7 mouse cellular contexts compared by ENCODE assay signal in the genomic region with DNA sequence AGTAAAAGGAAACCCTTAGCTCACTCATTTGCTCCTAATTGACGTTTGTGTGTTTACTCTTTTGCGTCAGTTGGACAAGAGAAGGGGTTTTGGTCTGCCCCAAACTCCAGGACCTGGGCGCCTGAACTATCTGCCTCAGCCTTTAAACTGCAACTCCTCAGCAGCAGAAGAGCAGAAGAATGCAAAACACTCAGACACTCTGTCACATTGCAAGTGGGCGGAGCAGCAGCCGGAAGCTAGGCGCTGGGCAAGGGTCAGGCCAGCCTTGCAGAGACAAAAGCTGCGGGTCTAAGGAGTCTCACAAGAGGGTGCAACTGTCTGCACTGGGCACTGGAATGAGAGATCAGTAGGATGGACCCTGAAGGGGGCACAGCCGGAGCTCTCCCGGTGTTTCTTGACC. TPM values are rescaled to one million over a fixed set of nuclear protein-coding genes. Genes with fewer than 3 reads are reported as not detected.
DNase-seq lines count a peak whose midpoint lies in the region; ATAC-seq and TF ChIP-seq lines count a peak whose summit lies in the region.

No protein-coding gene starts in this region.

- peak; percentile 61; the same call in 1 of the 2 replicates for TF ChIP-seq POLR2A in small intestine, adult 2 months (IDR thresholded peaks at IDR 0.05; ENCODE audit: low read depth, low read length)

- no peaks in the 10 kb centered on the region for H3K36me3 ChIP-seq in hindbrain, embryonic 13.5 days
- no peaks in the 10 kb centered on the region for H3K36me3 ChIP-seq in liver, embryonic 11.5 days (ENCODE audit: control insufficient read depth, insufficient read depth, low read length)
- no peaks in the 10 kb centered on the region for H3K36me3 ChIP-seq in small intestine, adult 2 months (ENCODE audit: control insufficient read depth, insufficient read depth, low read length)

- ATAC-seq in hindbrain, embryonic 13.5 days (ENCODE audit: low FRiP score): no peak
- no peak for ATAC-seq in liver, embryonic 11.5 days (replicated peaks; ENCODE audit: low FRiP score)

- no peaks in the 10 kb centered on the region for H3K9me3 ChIP-seq in hindbrain, embryonic 13.5 days
- no peaks in the 10 kb centered on the region for H3K9me3 ChIP-seq in liver, embryonic 11.5 days (ENCODE audit: control insufficient read depth, low read length)

- 0 out of 2 replicates have a peak overlapping the region, but pooled peaks have one; percentile 2 for H3K4me2 ChIP-seq in hindbrain, embryonic 13.5 days
- peak overlapping the region; percentile 96 for H3K4me2 ChIP-seq in liver, embryonic 11.5 days

- no peak for TF ChIP-seq CTCF in small intestine, adult 2 months (IDR thresholded peaks at IDR 0.05; ENCODE audit: extremely low read depth, insufficient read length, insufficient replicate concordance, low read depth, low read length)

- DNase-seq in A20 (ENCODE audit: low read depth, low spot score): peak; percentile 87
- DNase-seq in B cell, adult 2 months: peak; percentile 26 to 37
- no peak for DNase-seq in liver, embryonic 11.5 days (ENCODE audit: low spot score)
- no peak for DNase-seq in left cerebral cortex, adult 18-20 months (ENCODE audit: low spot score in 2 of 2)
- no peak for DNase-seq in layer of hippocampus, adult 9-10 months (ENCODE audit: low spot score)

- peaks cover 34% of the 10 kb centered on the region for H3K27me3 ChIP-seq in hindbrain, embryonic 13.5 days
- peaks cover 9% of the 10 kb centered on the region; the same call in 1 of the 2 replicates for H3K27me3 ChIP-seq in liver, embryonic 11.5 days (replicated peaks; ENCODE audit: control insufficient read depth, insufficient read depth, low read length)
- no peaks in the 10 kb centered on the region for H3K27me3 ChIP-seq in small intestine, adult 2 months (ENCODE audit: control insufficient read depth, insufficient read depth, low read length)

- H3K4me1 ChIP-seq in hindbrain, embryonic 13.5 days (replicated peaks): peaks cover 26% of the 10 kb centered on the region
- peaks cover 7% of the 10 kb centered on the region; the same call in 1 of the 2 replicates for H3K4me1 ChIP-seq in liver, embryonic 11.5 days (replicated peaks; ENCODE audit: control insufficient read depth, insufficient read depth, low read length)
- peaks cover 2% of the 10 kb centered on the region for H3K4me1 ChIP-seq in small intestine, adult 2 months (ENCODE audit: control insufficient read depth, insufficient read depth, insufficient read length, low read length)

- H3K27ac ChIP-seq in hindbrain, embryonic 13.5 days: no peak overlapping the region
- no peak overlapping the region for H3K27ac ChIP-seq in liver, embryonic 11.5 days (ENCODE audit: low read depth, low read length)
- peak overlapping the region; percentile 96 for H3K27ac ChIP-seq in small intestine, adult 2 months (ENCODE audit: insufficient read depth, low read depth, low read length)

- WGBS in hindbrain, embryonic 13.5 days: 14% methylated on average over 9 of the region's 9 CpGs
- 10% methylated on average over 9 of the region's 9 CpGs for WGBS in liver, embryonic 11.5 days
- WGBS in small intestine, adult 2 months: 6% methylated on average over 9 of the region's 9 CpGs

- no peak overlapping the region for H3K9ac ChIP-seq in hindbrain, embryonic 13.5 days
- H3K9ac ChIP-seq in liver, embryonic 11.5 days (ENCODE audit: low read depth, low read length): peak overlapping the region; percentile 17; the same call in 1 of the 2 replicates

- H3K4me3 ChIP-seq in hindbrain, embryonic 13.5 days: no peak overlapping the region
- peak overlapping the region; percentile 17; the same call in 1 of the 2 replicates for H3K4me3 ChIP-seq in liver, embryonic 11.5 days (ENCODE audit: low read depth, low read length)
- peak overlapping the region; percentile 48 for H3K4me3 ChIP-seq in small intestine, adult 2 months (ENCODE audit: low read depth, low read length)

RNA-seq across cellular contexts. Expression of a gene that starts 1.3 kb away (rescaled TPM):
- 6.5 and 6.8 TPM in 2 replicates for polyA plus RNA-seq in hindbrain, embryonic 13.5 days (2015; fragmentation: Nextera tagmentation; extraction: Ambion mirVana)
- polyA plus RNA-seq in liver, embryonic 11.5 days (2014; fragmentation: Nextera tagmentation; extraction: Ambion mirVana): 4.9 and 7.9 TPM in 2 replicates
- polyA plus RNA-seq in small intestine, adult 2 months (2012; rRNA removed): 18.8 and 38.2 TPM in 2 replicates
- 10 to 100 TPM; 18.7 to 21.5 TPM for total RNA-seq in left cerebral cortex, adult 18-20 months (2021)

RNA-seq across cellular contexts. Expression of a gene that starts 24.5 kb away (rescaled TPM):
- 563 and 564 TPM in 2 replicates for polyA plus RNA-seq in hindbrain, embryonic 13.5 days (2015; fragmentation: Nextera tagmentation; extraction: Ambion mirVana)
- polyA plus RNA-seq in liver, embryonic 11.5 days (2014; fragmentation: Nextera tagmentation; extraction: Ambion mirVana): 1,069 and 1,113 TPM in 2 replicates
- polyA plus RNA-seq in small intestine, adult 2 months (2012; rRNA removed): 15.1 and 40.2 TPM in 2 replicates
- total RNA-seq in left cerebral cortex, adult 18-20 months (2021): 100 to 1,000 TPM; 203 to 223 TPM

Comparison
In these comparisons a context has a peak if more than half of its experiments do, and no peak if none do; other contexts are left out.
1. DNase-seq: peak in A20 (single experiment) and B cell, adult 2 months (2 of 2); none in liver, embryonic 11.5 days (single experiment), left cerebral cortex, adult 18-20 months (0 of 2) and layer of hippocampus, adult 9-10 months (single experiment).
2. RNA of a gene that starts 24.5 kb away (polyA plus RNA-seq): 1,069 to 1,113 TPM in liver, embryonic 11.5 days and 563 to 564 TPM in hindbrain, embryonic 13.5 days; 15.1 to 40.2 TPM in small intestine, adult 2 months; every median in the first group is over 10 times any median in the second.